Mouse (Mus musculus) brain, embryonic 14.5 days (tissue): ENCODE data around the gene Prl7c1. TPM values are rescaled to one million over a fixed set of nuclear protein-coding genes. Genes with fewer than 3 reads are reported as not detected.
"Not testable (repeated sequence)": the region's sequence is repeated elsewhere in the genome, so short reads cannot be mapped to it uniquely, and the experiment has no call there.

Experiments used
- DNase-seq: peaks from one replicate; pipeline ENCODE4 v3.0.0-alpha.2; 2011; ENCODE audit warnings: low read depth
- CTCF ChIP-seq: fragments of 200-500 bp; IDR thresholded peaks from 2 replicates; pipeline ENCODE4 v1.5.1; 2012; ENCODE audit warnings: inconsistent platforms, mild to moderate bottlenecking, moderate library complexity, borderline replicate concordance; ENCODE audit not compliant: insufficient read depth, insufficient read length; ENCODE audit errors: extremely low read depth
- POLR2A ChIP-seq: fragments of 200-500 bp; IDR thresholded peaks from 2 replicates; pipeline ENCODE4 v1.6.1; 2012; ENCODE audit warnings: mild to moderate bottlenecking, inconsistent platforms, borderline replicate concordance; ENCODE audit not compliant: poor library complexity, insufficient read depth, insufficient read length, severe bottlenecking; ENCODE audit errors: extremely low read depth
- polyA plus RNA-seq: library from polyadenylated mRNA; depleted of rRNA; stranded (reverse); fragments of >200 nt; gene quantifications from 2 replicates; pipeline ENCODE4 v1.2.3, GENCODE M21; 2012; rRNA removed

Gene Prl7c1
- polyA plus RNA-seq: not detected in 2 replicates

GRCm38 (mm10) chr13:27780704-27781103 lies at the start of gene Prl7c1:
Gene Prl7c1, minus strand, starts transcription at chr13:27780804.
- not testable (repeated sequence) for DNase-seq

GRCm38 (mm10) chr13:27802765-27803164 lies 22.2 kb upstream of the Prl7c1 start:
- no peak for DNase-seq
- TF ChIP-seq CTCF (no peak), POLR2A (no peak)

GRCm38 (mm10) chr13:27801354-27801753 lies 20.8 kb upstream of the Prl7c1 start, which contains the start of gene Prl2a1:
Gene Prl2a1, plus strand, starts transcription at chr13:27801654.
- no peak for DNase-seq
- TF ChIP-seq CTCF (no peak), POLR2A (no peak)

DNA sequence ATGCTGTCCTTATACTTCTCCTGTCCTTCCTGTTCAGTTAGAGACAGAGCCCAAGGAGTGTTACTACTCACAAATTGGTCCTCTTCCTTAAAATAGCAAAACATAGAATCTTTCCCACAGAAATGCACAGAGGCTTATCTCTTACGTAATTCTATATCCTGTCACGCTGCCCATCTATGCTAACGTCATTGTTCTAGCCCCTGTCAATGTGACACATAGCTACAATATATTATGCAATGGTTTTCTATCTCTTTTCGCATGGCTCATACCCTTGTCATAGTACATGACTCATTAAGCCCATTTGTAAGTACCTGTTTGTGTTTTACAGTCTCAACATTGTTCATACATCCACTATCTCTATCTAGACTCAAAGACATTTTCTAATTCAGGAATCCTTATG lies 18.7 kb upstream of the Prl7c1 start:
- DNase-seq: no peak
- TF ChIP-seq POLR2A: no peak
- TF ChIP-seq CTCF: no peak

- TF ChIP-seq CTCF (no peak), POLR2A (no peak)
Measured at GRCm38 (mm10) chr13:27734512-27735186, 46.0 kb downstream of the Prl7c1 start.

GRCm38 (mm10) chr13:27730286-27730959 lies 50.2 kb downstream of the Prl7c1 start:
- not testable (repeated sequence) for DNase-seq

More at GRCm38 (mm10) chr13:27734512-27735186, 46.0 kb downstream of the Prl7c1 start:
- DNase-seq: no peak

DNA sequence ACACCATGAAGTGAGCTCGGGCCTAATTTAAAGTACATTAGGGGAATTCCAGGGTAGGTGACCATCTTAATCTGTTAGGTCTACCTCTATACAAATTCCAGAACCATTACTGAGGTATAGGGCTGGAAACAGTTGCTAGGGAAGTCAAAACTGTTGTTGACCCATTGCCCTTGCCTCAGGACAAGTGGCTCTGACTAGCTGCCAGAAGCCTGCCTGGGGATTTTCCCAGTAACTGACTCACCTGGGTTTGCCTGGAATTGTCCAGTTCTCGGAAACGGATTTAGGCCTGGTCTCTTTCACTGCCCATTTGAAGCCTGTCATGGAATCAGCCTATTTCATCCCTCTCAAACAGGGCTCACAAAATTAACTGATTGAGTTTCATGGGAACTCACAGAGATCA lies 55.5 kb downstream of the Prl7c1 start:
- DNase-seq: not testable (repeated sequence)

Other genes starting within 250 kb of the Prl7c1 start
- gene Prl8a9, start 216.2 kb downstream of the Prl7c1 start, polyA plus RNA-seq: 0.21 and 0.37 TPM in 2 replicates
- gene Prl8a1, start 198.6 kb downstream of the Prl7c1 start, polyA plus RNA-seq: not detected in 2 replicates
- not detected in 2 replicates for gene Prl7b1, start 170.2 kb downstream of the Prl7c1 start, polyA plus RNA-seq
- 0.18 and 0.33 TPM in 2 replicates for gene Prl7a1, start 138.3 kb downstream of the Prl7c1 start, polyA plus RNA-seq
- not detected in 2 replicates for gene Prl7a2, start 112.8 kb downstream of the Prl7c1 start, polyA plus RNA-seq
- 0.07 and 0.09 TPM in 2 replicates for gene Prl7d1, start 64.1 kb downstream of the Prl7c1 start, polyA plus RNA-seq
- 0.10 TPM in 1 of 2 replicates, not detected in the other for gene Prl2a1, start 20.9 kb upstream of the Prl7c1 start, polyA plus RNA-seq
- gene Prl2c1, start 68.5 kb upstream of the Prl7c1 start, polyA plus RNA-seq: not detected in 2 replicates
- not detected in 2 replicates for gene Prl4a1, start 235.4 kb upstream of the Prl7c1 start, polyA plus RNA-seq